Mouse (Mus musculus): ENCODE data around the gene Naalad2.
"Not testable (repeated sequence)": the region's sequence is repeated elsewhere in the genome, so short reads cannot be mapped to it uniquely, and the experiment has no call there.

The Naalad2 gene

DNA sequence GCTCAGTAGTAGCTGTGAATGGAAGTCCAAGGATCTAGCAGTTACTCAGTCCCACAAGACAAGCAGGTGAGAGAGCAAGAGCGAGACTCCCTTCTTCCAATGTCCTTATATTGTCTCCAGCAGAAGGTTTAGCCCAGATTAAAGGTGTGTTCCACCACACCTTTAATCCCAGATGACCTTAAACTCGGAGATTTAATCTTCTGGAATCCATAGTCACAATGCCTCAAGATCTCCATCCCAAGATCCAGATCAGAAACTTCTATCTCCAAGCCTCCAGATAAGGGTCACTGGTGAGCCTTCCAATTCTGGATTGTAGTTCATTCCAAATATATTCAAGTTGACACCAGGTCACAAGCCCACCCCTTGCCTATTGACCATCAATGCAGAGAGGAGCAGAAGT lies at the start of gene Naalad2:
Gene Naalad2, minus strand, starts transcription at position 101 of the 400 bp plus-strand sequence.
- not testable (repeated sequence) for DNase-seq

DNA sequence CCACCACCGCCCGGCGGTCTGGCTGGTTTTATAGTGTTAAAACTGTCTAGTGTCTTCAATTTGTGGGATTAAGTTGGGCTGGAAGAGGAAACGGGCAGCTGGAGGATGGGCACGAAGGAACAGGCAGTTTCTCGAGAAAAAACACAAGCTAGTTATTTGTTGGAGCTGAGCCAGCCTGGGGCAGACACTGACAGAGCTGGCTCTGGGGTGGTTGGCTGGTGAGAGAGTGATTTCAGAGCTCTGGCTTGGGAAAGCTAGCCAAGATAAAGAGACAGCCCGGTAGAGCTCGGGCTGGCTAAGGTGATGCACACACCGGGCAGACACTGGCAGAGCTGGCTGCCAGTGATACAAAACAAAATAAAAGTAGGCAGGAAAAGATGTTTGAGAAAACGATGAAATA lies 28.9 kb upstream of the Naalad2 start:
- DNase-seq = no peak

DNA sequence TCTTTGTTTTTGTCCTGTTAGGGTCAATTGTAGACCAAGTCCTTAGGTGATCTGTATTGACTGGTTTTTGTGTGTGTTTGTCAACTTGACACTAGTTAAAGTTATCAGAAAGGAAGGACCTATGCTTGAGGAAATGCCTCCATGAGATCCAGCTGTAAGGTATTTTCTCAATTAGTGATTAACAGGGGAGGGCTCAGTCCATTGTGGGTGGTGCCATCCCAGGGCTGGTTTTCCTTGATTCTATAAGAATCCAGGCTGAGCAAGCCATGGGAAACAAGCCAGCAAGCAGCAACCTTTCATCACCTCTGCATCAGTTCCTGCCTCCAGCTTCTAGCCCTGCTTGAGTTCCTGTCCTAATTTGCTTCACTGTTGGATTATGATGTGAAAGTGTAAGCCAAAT lies 27.6 kb upstream of the Naalad2 start, which contains the start of gene Mbd3l2:
Gene Mbd3l2, plus strand, starts transcription at position 301 of the 400 bp plus-strand sequence.
- DNase-seq = no peak

DNA sequence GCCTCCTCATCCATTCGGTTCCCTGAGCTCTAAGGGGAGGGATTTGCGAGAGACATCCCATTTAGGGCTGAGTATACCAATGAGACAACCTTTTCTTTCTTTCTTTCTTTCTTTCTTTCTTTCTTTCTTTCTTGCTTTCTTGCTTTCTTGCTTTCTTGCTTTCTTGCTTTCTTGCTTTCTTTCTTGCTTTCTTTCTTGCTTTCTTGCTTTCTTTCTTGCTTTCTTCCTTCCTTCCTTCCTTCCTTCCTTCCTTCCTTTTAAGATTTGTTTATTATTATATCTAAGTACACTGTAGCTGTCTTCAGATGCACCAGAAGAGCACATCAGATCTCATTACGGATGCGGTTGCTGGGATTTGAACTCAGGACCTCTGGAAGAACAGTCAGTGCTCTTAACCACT lies 9.6 kb upstream of the Naalad2 start:
- DNase-seq = not testable (repeated sequence)

DNA sequence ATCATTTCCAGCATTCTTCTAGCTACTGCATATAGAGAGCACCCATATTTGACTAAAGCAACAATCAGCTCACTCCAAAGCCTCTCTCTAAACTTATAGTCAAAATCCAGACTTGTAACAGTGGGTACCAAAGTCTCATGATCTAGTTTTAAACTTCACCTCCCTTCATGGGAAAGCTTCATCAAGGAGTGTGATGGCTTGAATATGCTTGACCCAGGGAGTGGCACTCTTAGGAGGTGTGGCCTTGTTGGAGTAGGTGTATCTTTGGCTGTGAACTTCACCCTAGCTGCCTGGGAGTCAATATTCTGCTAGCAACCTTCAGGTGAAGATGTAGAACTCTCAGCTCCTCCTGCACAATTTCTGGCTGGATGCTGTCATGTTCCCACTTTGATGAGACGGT lies 1.3 kb upstream of the Naalad2 start, which contains the start of gene Ubtfl1:
Gene Ubtfl1, plus strand, starts transcription at position 301 of the 400 bp plus-strand sequence.
- DNase-seq = no peak

DNA sequence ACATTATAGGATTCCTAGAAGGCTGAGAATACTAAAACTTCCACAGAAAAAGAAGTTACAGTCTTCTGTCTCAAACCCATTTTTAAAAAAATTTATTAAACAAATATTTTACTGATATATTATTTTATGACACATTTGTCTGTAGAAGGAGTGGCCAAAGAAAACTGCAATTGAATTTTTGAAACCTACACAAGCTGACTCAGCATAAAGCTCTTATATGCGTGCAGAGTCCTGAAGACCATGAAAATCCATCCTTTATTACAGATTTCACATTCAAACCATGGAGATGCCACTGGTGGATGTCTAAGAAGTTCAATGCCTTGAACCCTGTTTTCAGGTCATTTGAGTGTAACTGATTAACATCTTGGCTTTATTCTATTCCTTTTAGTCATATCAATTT lies 3.2 kb downstream of the Naalad2 start:
- DNase-seq = no peak

DNA sequence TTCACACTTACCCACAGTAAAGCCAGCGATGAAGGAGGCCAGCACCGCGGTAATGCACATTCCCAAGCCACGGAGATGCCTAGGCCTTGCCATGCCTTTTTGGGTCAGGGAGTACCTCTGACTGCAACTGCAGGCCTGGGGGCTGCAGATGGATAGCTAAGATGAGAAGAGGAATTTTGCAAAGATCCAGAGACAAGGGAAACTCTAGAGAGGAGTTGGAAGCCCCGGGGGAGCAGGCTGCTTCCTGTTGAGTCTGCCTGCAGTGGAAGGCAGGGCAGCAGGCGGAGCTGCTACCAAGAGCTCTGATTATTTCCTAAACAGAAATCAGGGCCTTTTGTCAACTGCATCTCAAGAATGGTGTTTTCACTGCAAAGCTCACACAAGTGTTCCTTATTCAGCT lies 17.0 kb downstream of the Naalad2 start:
- DNase-seq = no peak

DNA sequence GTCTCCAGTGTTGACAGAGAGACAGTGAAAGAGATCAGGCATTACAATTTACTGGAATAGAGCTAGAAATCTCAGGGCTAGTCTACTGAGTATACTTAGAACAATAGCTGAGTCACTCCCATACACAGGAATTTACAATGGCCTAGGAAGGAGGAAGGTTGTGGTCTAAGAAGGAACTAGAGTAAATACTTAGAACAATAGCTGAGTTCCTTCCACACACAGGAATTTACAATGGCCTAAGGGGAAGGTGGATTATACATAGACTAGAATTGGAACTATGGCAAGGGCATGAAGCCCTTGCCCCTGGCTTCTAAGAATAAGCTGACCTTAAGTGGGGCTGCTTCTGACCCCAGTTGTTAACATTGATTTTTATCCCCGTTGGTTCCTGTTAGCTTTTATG lies 29.8 kb downstream of the Naalad2 start:
- not testable (repeated sequence) for DNase-seq

DNA sequence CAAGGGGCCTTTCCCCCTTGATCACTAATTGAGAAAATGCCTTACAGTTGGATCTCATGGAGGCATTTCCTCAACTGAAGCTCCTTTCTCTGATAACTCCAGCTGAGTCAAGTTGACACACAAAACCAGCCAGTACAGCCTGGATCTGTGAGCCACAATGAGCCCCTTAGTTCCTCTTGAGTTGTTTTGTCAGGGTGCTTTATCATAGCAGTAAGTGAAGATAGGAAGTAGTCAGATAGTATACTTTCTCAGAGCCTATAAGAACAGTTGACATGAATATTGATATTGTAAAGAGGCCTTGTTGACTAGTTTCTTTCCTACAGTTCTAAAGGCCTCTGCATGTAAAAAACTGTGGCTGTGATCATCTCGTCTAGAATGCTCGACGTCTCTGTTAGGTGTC lies 82.8 kb downstream of the Naalad2 start:
- DNase-seq = no peak

DNA sequence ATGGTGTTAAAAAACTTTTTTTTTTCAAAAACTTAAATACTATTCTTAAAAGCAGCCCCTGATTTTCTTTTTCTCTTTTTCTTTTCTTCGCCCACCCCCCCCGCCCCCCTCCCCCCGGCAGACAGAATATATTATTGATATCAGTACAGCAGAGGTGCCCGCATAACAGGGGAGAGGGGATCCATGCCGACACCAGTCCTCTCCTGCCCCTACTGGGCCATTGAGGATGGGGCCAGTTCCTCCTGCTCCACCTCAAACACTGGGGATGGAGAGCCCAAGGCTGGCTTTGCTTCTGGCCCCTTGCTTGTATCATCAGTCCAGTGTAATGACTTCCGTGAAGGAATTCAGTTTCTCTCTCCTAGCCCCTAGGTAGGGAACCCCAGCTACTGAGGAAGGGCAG lies 104.5 kb downstream of the Naalad2 start:
- DNase-seq = no peak

DNA sequence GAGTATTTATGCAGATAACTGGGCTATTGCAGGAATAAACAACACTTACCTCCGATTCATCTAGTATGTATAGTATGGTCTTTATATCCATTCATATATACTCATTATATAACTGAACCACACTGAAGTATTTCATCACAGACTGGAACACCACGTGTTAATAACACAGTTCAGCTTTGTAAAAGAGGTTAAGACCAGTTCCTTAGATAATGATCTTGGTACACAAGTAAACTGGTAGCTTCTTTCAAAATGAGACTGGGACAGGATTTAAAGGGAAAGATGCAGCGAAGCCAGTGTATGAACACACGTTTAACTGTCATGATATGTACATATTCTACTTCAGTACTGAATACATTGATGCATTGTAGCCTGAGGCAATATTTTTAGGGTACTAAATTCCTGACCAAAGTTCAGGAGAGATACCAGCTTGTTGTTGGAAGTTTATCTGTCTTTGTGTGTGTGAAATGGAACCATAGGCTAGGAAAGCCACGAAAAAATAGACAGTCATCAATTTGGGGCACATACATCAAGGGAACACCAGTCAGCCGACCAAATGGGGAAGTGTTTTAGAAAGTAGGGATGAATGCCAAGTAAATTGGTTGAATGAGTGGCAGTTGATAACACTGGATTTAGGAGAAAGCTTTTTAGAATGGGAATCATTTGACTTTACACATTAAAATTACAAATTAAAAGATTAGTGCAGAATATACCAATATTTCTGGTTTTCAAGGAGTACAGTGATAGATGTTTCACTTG lies 109.6 kb downstream of the Naalad2 start:
- no peak for DNase-seq

DNA sequence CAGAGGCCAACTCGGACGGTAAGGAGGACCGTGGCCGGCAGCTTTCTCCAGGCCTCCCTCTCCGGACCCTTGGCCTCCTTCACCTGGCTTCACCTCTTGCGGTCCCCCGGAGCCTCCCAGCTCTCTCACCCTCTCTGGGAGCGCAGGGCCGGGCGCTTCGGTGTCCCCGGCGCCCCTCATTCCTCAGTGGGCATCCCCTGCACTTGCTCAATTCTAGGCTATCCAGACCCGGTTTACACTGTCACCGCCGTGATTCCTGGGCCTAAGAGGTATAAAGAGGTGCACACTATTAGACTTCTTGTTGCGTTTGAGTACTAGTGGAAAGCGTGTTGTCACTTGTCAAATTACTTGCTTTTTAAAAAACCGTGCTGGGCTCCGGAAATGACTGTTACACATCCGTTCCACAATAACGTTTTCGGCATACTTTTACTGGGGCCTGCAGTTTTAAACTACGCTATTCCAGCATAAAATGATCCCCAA lies 110.3 kb downstream of the Naalad2 start:
- DNase-seq = no peak

DNA sequence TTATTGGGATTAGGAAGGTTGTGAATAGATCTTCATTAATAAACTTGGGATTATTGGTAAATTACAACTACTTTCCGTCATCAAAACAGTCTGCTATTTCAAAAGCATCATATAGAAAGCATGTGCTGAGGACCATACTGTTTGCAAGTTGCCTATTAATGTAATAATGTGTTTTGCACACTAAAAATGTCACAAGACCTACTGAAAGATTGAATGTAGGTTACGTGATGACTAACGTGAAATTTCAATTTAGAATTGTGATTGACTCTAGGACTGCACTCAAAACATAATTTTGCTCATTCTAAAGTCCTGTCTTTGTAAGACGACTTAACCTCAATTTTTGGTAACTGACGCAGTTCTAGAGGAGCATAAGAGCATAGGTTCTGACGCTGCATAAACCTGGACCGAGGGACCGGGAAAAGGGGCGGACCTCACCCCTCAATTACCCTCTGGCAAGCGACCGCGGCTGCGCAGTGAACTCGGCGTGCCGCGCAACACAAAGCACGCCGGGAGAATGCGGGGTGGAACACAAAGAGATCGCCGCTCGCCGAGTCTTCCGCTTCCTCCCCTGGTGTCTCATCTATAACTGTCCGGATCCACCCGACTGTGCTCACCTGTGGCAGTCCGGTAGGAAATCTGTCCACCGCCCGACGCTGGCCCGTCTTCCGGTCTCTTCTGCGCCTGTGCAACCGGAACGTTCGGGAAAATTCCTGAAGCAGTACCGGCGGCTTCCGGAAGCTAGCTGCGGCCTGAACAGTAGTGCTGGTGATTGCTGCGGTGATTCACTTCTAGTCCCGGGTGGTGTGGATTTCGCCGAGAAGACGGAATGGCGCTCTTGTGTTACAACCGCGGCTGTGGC lies 111.0 kb downstream of the Naalad2 start, which contains the start of gene Chordc1:
Gene Chordc1, plus strand, starts transcription at position 555 of the 859 bp plus-strand sequence.
- peak; percentile 93 for DNase-seq

DNA sequence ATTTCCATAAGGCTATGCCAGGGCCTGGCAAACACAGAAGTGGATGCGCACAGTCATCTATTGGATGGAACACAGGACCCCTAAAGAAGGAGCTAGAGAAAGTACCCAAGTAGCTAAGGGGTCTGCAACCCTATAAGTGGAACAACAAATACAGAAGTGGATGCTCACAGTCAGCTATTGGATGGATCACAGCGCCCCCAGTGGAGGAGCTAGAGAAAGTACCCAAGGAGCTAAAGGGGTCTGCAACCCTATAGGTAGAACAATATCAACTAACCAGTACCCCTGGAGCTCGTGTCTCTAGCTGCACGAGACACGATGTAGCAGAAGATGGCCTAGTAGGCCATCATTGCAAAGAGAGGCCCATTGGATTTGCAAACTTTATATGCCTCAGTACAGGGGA lies 124.1 kb downstream of the Naalad2 start:
- DNase-seq = not testable (repeated sequence)

DNA sequence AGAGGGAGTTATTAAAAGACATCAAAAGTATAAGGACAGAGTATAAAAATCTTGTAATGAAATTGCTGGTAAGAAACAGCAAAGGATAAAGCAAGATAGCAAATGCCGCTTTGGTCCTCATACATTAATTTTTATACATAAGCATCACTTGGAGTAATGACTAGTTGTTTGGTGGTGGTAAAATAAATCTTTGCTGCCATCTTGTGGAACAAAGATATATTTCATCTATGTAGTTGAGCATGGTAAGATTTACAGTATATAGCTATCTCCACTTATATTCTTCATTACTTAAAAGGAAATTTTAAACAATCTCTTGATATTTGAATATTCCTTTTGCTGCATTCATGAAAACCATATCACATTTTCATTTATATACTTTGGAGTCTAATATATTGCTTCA lies 125.3 kb downstream of the Naalad2 start:
- no peak for DNase-seq

DNA sequence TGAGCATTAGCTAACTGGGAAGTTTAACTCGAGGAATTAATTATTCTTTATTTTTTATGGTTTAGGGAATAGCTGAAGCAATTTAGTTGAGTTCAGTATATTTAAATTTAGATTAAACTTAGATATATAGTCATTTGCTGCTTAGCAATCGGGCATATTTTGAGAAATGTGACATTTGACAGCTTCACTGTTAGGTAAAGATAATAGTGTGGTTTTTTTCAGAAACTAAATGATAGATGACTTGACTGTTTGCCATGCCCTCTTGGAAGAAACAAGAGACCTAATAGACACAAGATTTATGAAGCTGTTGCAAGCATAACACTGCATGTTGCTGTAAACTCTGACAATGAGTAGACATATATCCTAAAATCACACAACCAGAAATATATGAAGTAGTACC lies 126.0 kb downstream of the Naalad2 start:
- no peak for DNase-seq

DNA sequence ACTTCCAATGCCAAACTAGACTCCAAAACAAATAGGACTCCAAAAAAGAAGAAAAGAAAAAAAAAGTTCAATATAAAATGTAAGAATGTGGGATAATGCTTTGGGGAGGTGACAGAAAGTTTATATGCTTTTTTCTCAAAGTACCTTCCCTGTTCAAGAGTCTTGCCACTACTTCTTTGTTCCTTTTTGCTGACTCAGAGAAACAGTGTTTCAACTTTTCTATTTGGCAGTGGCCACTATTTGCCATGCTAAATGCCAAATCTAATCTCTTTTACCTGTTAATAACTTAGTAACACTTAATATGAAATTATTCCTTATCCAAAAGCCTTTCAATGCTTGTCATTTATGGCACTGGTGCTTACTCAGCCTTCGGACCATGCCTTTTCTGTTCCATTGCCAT lies 126.9 kb downstream of the Naalad2 start:
- no peak for DNase-seq

Data from thymus, postnatal 14 days (tissue).